Mouse (Mus musculus) testis, adult 2 months (tissue): Measurements from ENCODE around the gene Rcan3. TPM values are rescaled to one million over a fixed set of nuclear protein-coding genes. Genes with fewer than 3 reads are reported as not detected.

Source experiments
- H3K27ac ChIP-seq: fragments of 200-500 bp; 2 replicates; pipeline ENCODE4 v1.5.1; 2012; ENCODE audit warnings: low read depth, low read length; ENCODE audit not compliant: control insufficient read depth, insufficient read depth
- H3K27me3 ChIP-seq: fragments of 200-500 bp; 2 replicates; pipeline ENCODE4 v1.6.1; 2012; ENCODE audit warnings: mild to moderate bottlenecking, low read length, moderate library complexity; ENCODE audit not compliant: control insufficient read depth, insufficient read depth
- H3K36me3 ChIP-seq: fragments of 200-500 bp; 2 replicates; pipeline ENCODE4 v1.6.1; 2012; ENCODE audit warnings: mild to moderate bottlenecking, low read length; ENCODE audit not compliant: control insufficient read depth, insufficient read depth
- H3K4me1 ChIP-seq: fragments of 200-500 bp; 2 replicates; pipeline ENCODE4 v1.6.1; 2012; ENCODE audit warnings: low read length; ENCODE audit not compliant: control insufficient read depth, insufficient read depth
- H3K4me3 ChIP-seq: fragments of 200-500 bp; 2 replicates; pipeline ENCODE4 v1.5.1; 2012; ENCODE audit warnings: low read depth, mild to moderate bottlenecking, low read length, moderate library complexity, mixed read lengths; ENCODE audit not compliant: control insufficient read depth
- CTCF ChIP-seq: fragments of 200-500 bp; IDR thresholded peaks from 2 replicates; pipeline ENCODE4 v1.5.1; 2012; ENCODE audit warnings: low read depth, mild to moderate bottlenecking, inconsistent platforms, low read length, moderate library complexity; ENCODE audit not compliant: control insufficient read depth, insufficient read depth, insufficient replicate concordance
- POLR2A ChIP-seq: fragments of 200-500 bp; IDR thresholded peaks from 2 replicates; pipeline ENCODE4 v1.6.1; 2012; ENCODE audit warnings: low read depth, mild to moderate bottlenecking, inconsistent platforms, low read length, moderate library complexity; ENCODE audit not compliant: control insufficient read depth
- polyA plus RNA-seq: library from polyadenylated mRNA; depleted of rRNA; stranded (reverse); fragments of >200 nt; gene quantifications from 2 replicates; pipeline ENCODE4 v1.2.3, GENCODE M21; 2012

Gene Rcan3
- polyA plus RNA-seq, 1 experiment, result 3.0 TPM

DNA sequence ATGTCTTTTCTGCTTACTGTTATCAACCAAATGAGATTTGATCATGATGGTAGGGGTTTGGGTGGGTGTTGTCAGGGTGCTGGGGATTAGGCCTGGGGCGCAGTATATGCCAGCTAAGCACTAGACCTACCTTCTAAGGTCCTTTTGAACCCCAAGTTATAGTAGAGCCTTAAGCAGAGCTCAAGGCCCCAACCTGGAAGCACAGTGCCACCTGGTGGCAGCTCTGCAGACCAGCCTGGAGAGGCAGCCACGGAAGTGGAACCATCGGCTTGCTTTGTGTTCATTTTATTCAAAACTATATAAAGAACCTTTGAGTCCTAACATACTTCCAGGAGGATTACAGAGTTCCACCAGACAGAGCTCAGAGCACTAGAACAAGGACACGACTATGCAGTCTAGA is 22.0 kb downstream of the Rcan3 start:
- H3K4me3 ChIP-seq, result no peak overlapping the region
- TF ChIP-seq POLR2A (no peak), CTCF (peak; percentile 77; the same call in 1 of the 2 replicates)
- H3K27ac ChIP-seq, result no peak overlapping the region
- H3K27me3 ChIP-seq, result no peaks in the 10 kb centered on the region
- no peaks in the 10 kb centered on the region for H3K36me3 ChIP-seq
- H3K4me1 ChIP-seq, result no peaks in the 10 kb centered on the region

DNA sequence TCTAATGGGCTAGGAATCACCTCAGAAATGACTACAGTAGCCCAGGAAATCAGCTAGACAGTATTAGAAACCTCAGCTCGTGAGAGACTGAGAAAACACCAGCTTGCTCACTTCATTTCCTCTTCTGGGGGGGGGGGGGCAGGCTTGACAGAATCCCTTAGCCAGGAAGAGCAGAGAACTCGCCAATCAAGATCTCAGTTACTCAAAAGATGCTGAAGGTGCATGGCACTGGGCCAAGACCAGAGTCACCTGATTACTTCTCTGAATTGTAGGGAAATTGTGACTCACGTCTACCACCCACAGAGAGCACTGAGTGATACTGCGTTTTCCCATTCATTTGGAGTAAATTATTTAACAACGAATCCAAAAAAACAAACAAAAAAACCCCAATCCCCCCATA is 27.5 kb downstream of the Rcan3 start:
- no peaks in the 10 kb centered on the region for H3K36me3 ChIP-seq
- TF ChIP-seq POLR2A (no peak), CTCF (no peak)
- peaks cover 4% of the 10 kb centered on the region for H3K4me1 ChIP-seq
- no peaks in the 10 kb centered on the region for H3K27me3 ChIP-seq
- H3K27ac ChIP-seq, result no peak overlapping the region
- no peak overlapping the region for H3K4me3 ChIP-seq

DNA sequence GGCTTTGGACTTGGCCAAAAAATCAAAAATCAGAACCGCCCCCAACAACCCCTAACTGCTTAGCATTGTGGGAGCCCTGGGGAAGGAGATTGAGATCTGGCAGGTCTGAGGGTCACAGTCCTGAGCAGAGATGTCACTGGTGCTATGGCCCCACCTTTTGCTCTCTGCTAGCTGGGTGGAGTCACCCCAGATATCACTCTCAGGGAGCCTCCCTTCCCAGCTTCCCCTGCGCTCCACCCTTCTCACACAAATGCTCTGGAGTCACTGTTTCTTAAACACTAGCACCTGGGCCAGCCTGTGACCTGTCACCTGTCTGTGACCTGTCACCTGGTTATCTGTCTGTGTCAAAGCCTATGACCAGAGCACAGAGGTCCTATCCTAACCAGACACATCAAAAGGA is 28.7 kb downstream of the Rcan3 start:
- no peaks in the 10 kb centered on the region for H3K27me3 ChIP-seq
- no peak for TF ChIP-seq POLR2A
- TF ChIP-seq CTCF, result no peak
- H3K27ac ChIP-seq, result no peak overlapping the region
- H3K4me3 ChIP-seq, result no peak overlapping the region
- H3K36me3 ChIP-seq, result no peaks in the 10 kb centered on the region
- H3K4me1 ChIP-seq, result peaks cover 4% of the 10 kb centered on the region

DNA sequence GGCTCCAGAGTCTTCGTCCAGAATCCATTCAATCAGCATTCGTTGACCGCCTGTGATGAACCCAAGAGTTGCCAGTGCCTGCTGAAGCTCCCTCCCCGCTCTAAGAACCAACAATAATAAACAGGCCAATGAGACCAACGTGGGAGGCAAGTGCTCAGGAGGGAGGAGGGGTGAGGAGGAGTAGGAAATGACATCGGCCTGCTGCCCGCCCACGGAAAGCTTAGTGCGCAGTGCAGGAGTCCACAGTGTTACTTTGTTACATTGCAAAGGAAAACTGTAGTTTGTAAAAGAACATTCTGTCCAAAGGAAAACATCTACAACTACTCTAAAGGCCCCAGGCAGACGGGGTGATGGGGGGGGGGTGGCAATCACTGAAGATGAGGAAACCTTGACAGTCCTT is 29.6 kb downstream of the Rcan3 start:
- Histone ChIP-seq H3K27me3 (no peaks in the 10 kb centered on the region), H3K4me3 (no peak overlapping the region), H3K4me1 (peaks cover 4% of the 10 kb centered on the region), H3K27ac (peak overlapping the region; percentile 53), H3K36me3 (no peaks in the 10 kb centered on the region)
- no peak for TF ChIP-seq POLR2A
- no peak for TF ChIP-seq CTCF

DNA sequence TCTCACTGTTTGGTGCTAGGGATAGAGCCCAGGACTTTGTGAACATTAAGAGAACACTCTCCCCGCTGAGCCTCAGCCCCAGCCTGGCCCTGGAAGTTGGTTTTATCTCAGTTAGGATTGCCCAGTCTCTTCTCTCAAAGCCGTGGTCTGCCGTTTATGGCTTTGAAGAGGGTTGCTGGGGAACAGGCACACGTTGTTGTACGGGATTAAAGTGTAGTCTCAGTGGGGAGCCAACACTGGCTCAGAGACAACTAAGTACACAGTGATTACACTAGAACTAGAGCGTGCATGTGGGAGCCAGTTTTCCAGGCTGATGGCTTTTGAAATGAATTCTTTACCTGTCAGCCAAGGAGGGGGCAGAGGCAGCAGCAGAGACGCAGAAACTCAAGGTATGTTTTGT is 31.8 kb downstream of the Rcan3 start:
- H3K4me3 ChIP-seq, result no peak overlapping the region
- peaks cover 12% of the 10 kb centered on the region for H3K4me1 ChIP-seq
- no peaks in the 10 kb centered on the region for H3K36me3 ChIP-seq
- H3K27ac ChIP-seq, result no peak overlapping the region
- H3K27me3 ChIP-seq, result no peaks in the 10 kb centered on the region
- TF ChIP-seq POLR2A (no peak), CTCF (no peak)

DNA sequence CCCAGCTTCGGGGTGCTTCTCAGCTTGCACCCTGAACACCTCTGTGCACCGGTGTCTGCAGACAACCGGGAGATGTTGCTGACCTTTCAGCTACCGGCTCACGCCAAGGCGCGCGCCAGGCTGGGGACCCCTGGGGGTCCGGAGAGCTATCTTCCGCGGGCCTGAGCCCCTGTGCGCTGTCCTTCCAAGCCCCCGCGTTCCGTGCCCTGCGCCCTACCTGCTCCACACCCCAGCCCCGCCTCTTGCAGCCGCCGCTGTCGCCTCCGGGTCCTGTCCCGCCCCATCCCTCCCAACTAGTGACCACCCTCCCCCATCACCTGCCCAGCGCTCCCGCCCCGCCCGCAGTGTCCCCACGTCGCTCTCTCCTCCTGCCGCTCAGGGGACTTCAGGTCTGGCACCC is 35.7 kb downstream of the Rcan3 start, which contains the start of gene Ncmap:
Gene Ncmap, minus strand, starts transcription at position 237 of the 400 bp plus-strand sequence.
- no peaks in the 10 kb centered on the region for H3K36me3 ChIP-seq
- H3K4me3 ChIP-seq, result peak within 1 kb of the TSS; percentile 49
- no peaks in the 10 kb centered on the region for H3K27me3 ChIP-seq
- H3K4me1 ChIP-seq, result peaks cover 8% of the 10 kb centered on the region
- TF ChIP-seq POLR2A (no peak), CTCF (no peak)
- H3K27ac ChIP-seq, result no peak within 1 kb of the TSS; the same call in 1 of the 2 replicates

DNA sequence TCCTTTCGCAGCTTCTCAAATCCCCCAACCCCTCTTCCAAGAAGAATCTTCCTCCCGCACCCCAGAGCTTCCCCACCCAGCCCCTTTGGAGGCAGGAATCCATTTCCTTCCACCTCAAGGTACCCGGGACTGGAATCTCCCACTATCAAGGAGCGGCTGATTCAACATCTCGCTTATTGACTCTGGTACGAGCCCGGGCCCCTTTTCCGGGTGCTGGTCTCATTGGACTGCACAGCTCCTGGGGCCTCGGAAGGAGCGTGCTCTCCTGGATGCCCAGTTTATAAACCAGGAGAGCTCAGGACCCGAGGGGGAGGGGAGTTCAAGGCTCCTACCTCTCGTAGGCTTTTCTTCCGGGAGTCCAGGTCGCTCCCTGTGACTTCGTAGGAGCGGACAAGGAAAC is 36.1 kb downstream of the Rcan3 start:
- H3K27ac ChIP-seq, result no peak overlapping the region; the same call in 1 of the 2 replicates
- H3K4me3 ChIP-seq, result peak overlapping the region; percentile 49
- TF ChIP-seq CTCF (no peak), POLR2A (no peak)
- no peaks in the 10 kb centered on the region for H3K27me3 ChIP-seq
- peaks cover 8% of the 10 kb centered on the region for H3K4me1 ChIP-seq
- no peaks in the 10 kb centered on the region for H3K36me3 ChIP-seq

DNA sequence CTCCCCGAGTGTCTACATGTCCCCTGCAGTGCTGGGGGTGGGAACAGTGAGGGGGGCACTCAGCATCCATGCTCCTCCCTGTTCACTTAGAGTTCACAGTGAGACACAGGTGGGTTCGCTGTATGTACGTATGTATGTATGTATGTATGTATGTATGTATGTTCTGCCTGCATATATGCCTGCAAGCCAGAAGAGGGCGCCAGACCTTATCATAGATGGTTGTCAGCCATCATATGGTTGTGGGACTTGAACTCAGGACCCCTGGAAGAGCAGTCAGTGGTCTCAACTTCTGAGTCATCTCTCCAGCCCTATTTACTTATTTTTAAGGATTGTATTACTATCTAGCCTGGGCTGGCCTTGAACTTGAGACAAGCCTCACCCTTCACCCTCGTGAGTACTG is 37.4 kb downstream of the Rcan3 start:
- H3K27me3 ChIP-seq, result no peaks in the 10 kb centered on the region
- peaks cover 8% of the 10 kb centered on the region for H3K4me1 ChIP-seq
- H3K36me3 ChIP-seq, result no peaks in the 10 kb centered on the region
- H3K27ac ChIP-seq, result no peak overlapping the region
- TF ChIP-seq POLR2A (no peak), CTCF (no peak)
- no peak overlapping the region for H3K4me3 ChIP-seq
